Mouse (Mus musculus) thymus, postnatal 4 days (tissue): ENCODE data around the gene Tubg1.
"Not testable (repeated sequence)": the region's sequence is repeated elsewhere in the genome, so short reads cannot be mapped to it uniquely, and the experiment has no call there.

ENCODE experiments used
- DNase-seq: peaks from one replicate; pipeline ENCODE4 v3.0.0; 2021

The Tubg1 gene

DNA sequence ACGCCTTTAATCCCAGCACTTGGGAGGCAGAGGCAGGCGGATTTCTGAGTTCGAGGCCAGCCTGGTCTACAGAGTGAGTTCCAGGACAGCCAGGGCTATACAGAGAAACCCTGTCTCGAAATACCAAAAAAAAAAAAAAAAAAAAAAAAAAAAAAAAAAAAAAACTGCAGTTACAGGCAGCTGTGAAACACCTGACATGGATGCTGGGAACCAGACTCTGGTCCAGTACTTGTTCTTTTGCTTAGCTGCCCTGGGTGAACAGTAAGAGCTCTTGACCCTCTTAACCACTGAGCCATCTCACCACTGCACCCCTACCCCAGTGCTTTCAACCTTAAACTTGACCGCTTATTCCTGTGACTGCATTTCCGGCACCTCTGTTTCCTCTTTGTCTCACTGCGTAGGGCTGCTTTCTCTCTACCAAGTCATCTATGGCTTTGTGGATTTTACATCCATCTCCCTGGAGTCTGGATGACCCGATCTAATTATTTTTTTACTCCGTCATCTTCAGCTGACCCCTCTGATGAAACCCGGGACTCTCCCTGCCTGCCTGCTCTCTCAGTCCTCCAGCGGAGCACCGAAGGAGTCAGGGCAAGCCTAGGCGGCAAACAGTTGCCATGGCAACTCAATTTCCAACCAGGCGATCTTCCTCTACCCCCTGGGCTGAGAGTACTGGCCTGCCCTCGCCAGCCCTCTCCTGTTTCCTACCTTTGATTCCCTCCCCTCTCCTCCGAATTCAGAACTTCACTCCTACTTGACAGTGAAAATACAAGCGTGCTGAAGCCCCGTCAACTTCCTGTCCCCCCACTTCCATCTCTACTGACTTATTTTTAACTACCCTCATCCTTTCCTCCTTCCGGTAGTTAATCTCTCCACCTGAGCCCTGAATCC lies 23.8 kb downstream of the Tubg1 start:
- peak; percentile 66 for DNase-seq

DNA sequence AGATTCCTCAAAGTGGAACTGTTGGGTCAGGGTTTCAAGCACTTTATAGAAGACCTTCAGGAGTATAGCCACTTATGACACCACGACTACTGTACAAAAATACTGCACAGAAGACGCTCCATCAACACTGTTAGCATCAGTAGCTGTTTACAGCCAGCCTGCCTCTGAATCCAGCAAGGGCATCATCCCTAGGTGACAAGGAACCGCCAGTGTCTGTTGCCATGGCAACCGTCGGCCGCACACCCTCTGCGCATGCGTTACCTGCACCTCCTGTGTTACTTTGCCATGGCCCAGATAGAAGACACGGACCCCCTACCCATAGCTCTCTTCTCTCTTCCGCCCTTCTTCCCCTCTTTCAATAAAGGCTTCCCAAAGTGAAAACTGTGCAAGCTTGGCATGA lies 26.6 kb downstream of the Tubg1 start:
- DNase-seq = peak; percentile 54

DNA sequence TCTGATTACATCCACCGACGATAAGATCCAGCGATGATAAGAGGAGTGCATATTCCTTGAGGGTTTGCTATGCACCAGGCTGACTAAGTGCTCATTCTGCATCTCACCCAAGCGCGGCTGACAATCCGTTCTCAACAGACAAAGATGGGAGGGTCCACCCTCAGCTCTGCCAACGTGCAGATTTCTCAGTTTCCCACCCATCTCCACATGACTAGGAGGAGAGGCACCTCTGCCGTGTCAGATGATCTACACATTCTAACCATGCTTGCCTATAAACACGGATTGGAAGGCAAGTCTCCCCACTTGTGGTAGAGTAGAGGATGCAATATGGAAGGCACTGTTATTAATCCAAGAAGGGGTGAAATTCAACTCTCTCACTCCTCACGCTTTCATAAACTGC lies 29.0 kb downstream of the Tubg1 start:
- DNase-seq = no peak

DNA sequence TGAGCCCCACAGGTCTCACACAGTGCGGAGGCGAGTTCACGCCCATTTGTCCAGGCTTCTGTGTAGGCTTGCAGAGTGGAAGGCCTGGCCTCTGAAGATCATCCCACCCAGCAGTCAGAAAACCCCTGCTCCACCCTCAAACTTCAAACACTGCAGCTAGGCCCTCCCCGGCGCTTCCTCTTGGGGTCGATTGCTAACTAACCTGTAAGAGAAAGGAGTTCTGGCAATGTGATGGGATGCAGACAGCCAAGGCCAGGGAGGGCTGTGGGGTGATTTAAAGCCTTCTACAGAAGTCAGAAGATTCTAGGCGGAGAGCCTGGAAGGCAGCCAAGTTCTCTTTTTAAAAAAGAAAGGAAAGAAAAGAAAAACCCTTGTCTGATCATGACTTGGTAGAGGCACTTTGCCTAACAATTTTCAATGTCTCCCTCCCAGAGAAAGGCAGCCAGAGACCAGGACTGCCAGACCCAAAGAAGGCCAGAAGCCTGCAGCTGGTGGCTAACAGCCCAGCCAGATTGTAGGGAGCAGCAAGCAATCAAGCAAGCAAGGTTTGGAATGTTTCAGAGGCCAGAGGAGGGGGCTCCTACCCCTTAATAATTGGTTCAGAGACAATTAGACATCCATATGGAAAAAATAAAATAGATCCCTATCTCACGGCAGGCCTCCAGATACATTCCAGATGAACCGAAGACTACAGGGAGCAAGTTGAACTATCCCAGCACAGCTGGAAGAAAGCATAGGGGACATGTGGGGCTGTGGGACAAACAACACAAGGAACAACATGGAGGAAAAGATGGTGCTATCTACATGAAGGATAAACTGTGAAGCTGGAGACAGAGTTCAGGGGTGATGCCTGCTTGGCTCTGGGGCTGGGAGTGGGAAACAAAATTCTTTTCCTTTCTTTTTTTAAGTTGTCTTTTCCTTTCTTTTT lies 29.7 kb downstream of the Tubg1 start:
- DNase-seq = no peak

- no peak for DNase-seq
Measured at GRCm38 (mm10) chr11:101151063-101151462, 31.3 kb downstream of the Tubg1 start.

GRCm38 (mm10) chr11:101152825-101153224 lies 33.1 kb downstream of the Tubg1 start:
- DNase-seq = no peak

DNA sequence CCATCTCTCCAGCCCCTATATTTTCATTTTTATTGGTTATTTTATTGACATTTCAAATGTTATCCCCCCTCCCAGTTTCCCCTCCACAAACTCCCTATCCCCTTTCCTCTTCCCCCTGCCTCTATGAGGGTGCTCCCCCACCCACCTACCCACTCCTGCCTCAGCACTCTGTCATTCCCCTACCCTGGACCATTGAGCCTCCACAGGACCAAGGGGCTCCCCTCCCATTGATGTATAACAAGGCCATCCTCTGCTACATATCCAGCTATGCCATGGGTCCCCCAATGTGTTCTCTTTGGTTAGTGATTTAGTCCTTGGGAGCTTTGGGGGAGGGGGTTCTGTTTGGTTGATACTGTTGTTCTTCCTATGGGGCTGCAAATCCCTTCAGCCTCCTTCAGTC lies 34.9 kb downstream of the Tubg1 start:
- no peak for DNase-seq

GRCm38 (mm10) chr11:101155151-101155550 lies 35.4 kb downstream of the Tubg1 start:
- DNase-seq = no peak

DNA sequence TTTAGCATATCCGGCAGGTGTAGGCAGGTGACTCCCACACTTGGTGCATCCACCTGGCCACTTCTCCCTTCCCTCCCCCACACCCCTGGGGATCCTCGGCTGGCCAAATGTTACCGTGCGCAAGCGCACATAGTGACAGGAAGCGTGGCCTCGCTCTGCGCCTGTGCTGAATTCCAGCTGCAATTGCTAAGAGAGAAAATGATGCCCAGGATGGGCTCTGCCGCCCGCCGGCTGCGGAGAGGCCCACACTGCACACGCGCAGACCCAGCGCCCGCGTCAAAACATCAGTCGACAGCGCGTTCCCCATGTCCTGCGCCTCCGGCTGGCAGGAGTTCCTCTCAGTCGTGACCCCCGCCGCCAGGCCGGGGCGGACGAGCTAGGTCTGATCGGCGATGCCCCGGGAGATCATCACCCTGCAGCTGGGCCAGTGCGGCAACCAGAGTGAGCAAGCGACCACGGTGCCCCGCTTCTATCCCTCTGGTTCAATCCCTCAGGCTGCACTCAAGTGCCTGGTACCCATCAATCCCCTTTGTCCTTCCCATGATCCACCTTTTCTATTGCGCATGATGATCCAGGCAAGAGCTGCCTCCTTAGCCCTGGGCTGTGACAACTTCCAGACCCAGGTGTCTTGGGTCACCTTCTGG lies 36.1 kb downstream of the Tubg1 start, which contains the start of gene Tubg2:
Gene Tubg2, plus strand, starts transcription at position 180 of the 644 bp plus-strand sequence.
- DNase-seq = peak; percentile 74

DNA sequence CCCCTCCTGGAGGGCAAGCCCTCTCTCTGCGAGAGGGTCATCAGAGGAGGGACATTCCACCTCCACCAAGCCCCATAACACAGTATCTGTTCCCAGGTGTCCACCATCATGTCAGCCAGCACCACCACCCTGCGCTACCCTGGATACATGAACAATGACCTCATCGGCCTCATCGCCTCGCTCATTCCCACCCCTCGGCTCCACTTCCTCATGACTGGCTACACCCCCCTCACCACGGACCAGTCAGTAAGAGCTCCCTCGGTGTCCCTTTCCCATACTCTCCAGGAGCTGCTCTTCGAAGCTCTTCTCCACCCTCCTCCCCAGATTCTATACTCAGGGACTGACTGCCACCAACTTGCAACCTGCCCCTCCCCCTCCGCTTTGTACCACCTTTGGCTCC lies 40.4 kb downstream of the Tubg1 start:
- not testable (repeated sequence) for DNase-seq

- DNase-seq = not testable (repeated sequence)
Measured at GRCm38 (mm10) chr11:101160981-101161505, 41.3 kb downstream of the Tubg1 start.

DNA sequence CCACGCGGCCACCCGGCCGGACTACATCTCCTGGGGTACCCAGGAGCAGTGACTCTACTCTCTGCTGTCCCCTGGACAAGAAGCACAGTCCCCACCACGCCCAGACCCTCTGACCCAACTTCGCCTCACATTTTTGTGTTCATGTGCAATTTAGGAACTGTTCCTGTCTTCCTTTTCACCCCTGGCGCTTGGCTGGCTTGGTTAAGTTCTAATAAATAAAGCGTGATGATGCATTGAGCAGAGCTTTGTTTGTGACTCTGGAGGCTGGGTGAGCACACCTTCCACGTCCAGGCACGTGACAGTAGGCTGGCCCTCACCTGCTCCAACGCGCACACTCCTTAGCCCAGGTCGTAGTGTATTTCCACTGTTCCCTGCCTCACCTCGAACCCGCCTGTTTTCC lies 41.8 kb downstream of the Tubg1 start:
- no peak for DNase-seq

DNA sequence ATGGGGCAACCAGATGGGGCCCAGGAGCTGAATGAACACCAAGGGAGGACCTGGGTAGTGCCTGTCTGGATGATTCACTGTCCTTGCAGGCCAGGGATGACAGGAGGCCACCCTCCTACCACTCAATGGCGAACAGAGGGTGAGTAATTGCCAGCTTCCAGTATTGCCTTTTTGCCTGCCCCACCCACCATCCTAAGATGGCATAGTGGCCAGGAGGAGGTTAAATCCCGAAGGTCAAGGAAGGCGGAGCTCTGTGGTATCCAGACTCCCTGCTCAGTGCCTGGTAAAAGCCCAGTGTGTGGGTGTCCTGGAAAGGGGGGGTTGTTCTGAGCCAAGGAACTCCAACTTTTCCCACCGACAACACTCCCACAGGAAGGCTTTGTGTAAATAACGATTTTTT lies 42.6 kb downstream of the Tubg1 start:
- DNase-seq = no peak

DNA sequence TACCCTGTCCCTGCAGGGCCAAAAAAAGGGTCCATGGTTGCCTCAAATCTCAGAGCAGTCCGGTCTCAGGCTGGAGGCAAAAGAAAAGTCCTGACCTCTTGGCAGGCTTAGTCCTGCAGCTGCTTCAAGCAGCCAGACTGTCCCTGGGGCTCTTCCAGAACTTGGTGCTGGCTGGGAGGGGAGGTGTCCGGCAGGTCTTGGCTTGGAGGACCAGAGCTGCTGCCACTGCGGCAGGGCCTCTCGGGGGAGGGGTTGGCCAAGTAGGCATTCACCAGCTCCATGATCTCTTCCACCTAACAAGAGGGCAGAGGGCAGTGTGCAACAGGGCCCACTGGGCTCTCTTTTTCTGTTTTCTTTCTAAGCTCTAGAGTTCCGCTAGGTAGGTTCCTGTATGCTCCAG lies 43.0 kb downstream of the Tubg1 start:
- DNase-seq = no peak

DNA sequence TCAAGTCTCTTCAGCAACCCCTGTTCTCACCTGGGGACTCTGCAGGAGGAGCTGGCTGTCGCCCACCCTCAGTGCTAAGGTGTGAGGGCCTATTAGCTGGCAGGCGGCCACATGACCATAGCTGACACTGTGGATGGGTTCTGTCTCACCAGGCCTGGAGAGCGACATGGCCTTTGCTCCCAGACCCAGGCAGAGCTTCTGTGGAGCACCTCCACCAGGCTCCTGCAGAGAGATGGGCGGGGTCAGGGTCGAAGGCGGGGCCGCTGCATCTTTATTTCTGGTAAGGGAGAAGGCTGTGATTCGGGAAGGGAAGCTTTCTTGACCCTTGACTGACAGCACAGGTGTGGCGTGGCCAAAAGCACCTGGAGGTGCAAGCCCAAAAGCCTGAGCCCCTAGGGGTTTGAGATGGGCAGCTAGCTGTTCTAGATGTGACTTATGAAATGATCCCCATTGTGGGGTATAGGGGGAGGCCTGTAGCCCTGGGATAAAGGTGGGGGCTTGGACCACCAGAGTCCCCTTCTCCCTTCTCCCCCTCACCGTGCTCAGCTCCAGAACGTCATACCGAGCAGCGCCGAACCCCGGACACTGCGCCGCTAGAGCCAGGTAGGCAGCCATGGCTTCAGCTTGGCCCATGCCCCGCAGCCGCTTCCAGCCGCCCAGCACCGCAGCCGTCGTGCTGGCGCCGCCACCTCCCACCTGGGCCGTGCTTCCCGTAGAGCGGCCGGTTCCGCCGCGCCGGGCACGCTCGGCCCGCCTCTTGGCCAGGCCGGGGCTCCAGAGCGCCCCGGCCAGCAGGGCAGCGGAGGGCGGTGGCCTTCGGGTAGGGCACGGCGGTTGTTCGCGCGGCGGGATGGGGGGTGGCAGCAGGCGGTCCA lies 44.0 kb downstream of the Tubg1 start:
- no peak for DNase-seq

DNA sequence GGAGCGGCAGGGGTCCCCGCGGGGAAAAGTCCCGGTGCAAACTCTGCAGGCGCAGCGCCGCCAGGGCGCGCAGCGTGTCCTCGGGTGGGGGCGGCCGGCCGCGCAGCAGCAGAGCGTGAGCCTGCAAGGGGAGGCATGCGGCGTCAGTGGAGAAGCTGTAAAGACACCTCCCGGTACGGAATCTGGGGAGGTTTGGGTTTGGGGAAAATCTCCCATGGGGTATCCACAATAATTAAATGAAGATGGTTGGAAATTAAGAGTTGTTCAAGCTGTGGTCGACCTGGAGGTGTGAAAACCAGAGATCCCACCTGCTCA lies 44.6 kb downstream of the Tubg1 start:
- DNase-seq = peak; percentile 67

DNA sequence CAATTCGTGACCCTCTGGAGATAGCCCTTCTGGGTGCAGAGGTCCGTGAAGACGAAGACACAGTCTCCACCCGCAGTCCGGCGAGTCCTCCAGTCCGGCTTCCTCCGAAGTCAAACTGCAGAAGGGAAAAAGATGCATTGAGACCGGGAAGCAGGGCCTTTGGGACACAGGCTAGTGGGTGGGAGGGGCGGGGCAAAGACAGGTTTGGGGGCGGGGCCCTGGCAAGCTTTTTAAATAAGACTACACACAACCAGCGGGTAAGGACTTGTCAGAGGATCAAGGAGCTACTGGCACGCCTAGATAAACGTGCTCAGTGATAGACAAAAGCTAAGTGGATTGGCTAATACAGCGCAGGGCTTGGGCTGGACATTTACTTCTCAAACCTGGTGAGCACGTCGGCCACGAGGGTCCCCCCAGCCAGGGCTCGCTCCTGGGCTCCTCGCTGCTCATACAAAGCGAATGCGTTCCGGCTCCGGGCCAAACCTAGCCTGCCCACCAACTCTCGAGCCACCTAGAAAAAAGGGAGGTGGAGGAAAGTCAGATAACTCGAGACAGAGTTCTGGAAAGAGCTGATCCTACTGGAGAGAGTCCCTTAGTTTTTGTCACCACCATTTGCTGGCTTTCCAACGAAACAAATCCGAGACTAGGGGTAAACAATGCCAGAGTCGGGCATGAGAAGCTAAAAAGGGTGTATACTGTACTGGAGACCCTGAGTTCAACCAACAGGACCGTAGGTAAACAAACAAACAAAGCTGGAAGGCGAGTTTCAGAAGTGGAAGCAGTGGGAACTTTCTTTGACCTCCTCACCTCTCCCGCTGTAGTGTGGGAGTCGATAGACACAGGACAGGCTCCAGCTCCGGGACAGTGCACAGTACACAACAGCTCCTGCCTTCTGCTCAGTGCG lies 45.2 kb downstream of the Tubg1 start:
- DNase-seq = peak; percentile 32

- DNase-seq = no peak
Measured at GRCm38 (mm10) chr11:101166357-101166756, 46.6 kb downstream of the Tubg1 start.

DNA sequence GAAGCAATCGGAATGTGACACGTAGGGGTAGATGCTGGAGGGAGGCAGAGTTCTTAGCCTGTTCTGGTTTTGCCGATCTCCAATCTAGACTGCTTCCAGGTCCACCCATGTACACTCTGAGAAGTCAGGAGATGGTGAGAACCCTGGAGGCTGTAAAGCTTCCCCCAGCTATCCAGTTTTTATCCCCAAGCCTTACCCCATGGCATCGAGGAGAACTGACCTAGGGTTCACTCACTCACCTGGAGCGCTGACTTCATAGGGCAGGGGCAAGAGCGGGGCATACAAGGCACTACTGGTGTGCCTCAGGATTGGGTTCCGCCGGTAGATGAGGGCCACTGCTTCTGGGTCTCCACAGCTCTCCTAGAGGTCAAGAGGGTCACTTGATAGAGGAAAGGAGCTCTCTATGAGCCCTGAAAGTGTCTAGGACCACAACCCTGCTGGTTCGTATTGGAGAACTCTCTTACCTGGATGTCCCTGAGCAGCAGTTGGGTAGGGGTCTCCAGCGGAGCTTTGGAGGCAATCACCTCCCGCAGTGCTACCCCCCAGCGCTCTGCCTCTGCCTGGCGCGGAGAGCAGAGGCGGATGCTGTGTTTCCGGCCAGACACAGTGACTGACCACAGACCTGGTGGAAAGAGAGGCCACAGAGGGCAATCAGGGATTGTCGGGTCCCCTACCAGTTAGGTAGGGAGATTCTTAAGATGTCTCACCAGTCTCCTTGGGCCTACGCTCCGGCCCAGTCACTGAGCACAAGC lies 47.6 kb downstream of the Tubg1 start:
- DNase-seq = no peak

GRCm38 (mm10) chr11:101167963-101168300 lies 48.2 kb downstream of the Tubg1 start:
- DNase-seq = no peak
